Mouse (Mus musculus): ENCODE results near the gene Trim50.
A peak's percentile ranks its signal among the peaks of the same experiment; 100 is the strongest.

Trim50 gene

GRCm38 (mm10) chr5:135352995-135353394 lies at the start of gene Trim50:
Gene Trim50 (plus strand): TSS chr5:135353295.
- DNase-seq (ENCODE audit: low read depth, low spot score): no peak

- DNase-seq (ENCODE audit: low read depth, low spot score): no peak
Measured at GRCm38 (mm10) chr5:135306321-135306965, 46.7 kb upstream of the Trim50 start.

- no peak for DNase-seq (ENCODE audit: low read depth, low spot score)
Measured at GRCm38 (mm10) chr5:135316177-135316576, 36.9 kb upstream of the Trim50 start.

- DNase-seq (ENCODE audit: low read depth, low spot score): no peak
Measured at GRCm38 (mm10) chr5:135319856-135320255, 33.2 kb upstream of the Trim50 start.

GRCm38 (mm10) chr5:135322197-135322596 lies 30.9 kb upstream of the Trim50 start:
- no peak for DNase-seq (ENCODE audit: low read depth, low spot score)

- DNase-seq (ENCODE audit: low read depth, low spot score): no peak
Measured at GRCm38 (mm10) chr5:135326121-135326659, 26.9 kb upstream of the Trim50 start.

- DNase-seq (ENCODE audit: low read depth, low spot score): no peak
Measured at GRCm38 (mm10) chr5:135329471-135329870, 23.6 kb upstream of the Trim50 start.

- DNase-seq (ENCODE audit: low read depth, low spot score): no peak
Measured at GRCm38 (mm10) chr5:135330201-135330600, 22.9 kb upstream of the Trim50 start.

- no peak for DNase-seq (ENCODE audit: low read depth, low spot score)
Measured at GRCm38 (mm10) chr5:135331161-135331560, 21.9 kb upstream of the Trim50 start.

GRCm38 (mm10) chr5:135337575-135337974 lies 15.5 kb upstream of the Trim50 start:
- no peak for DNase-seq (ENCODE audit: low read depth, low spot score)

GRCm38 (mm10) chr5:135345989-135346388 lies 7.1 kb upstream of the Trim50 start:
- DNase-seq (ENCODE audit: low read depth, low spot score): no peak

- DNase-seq (ENCODE audit: low read depth, low spot score): no peak
Measured at GRCm38 (mm10) chr5:135346430-135346829, 6.7 kb upstream of the Trim50 start.

- no peak for DNase-seq (ENCODE audit: low read depth, low spot score)
Measured at GRCm38 (mm10) chr5:135347511-135348011, 5.5 kb upstream of the Trim50 start.

GRCm38 (mm10) chr5:135349862-135350261 lies 3.2 kb upstream of the Trim50 start, which contains the start of gene Fkbp6:
Gene Fkbp6 (minus strand): TSS chr5:135350044.
- DNase-seq (ENCODE audit: low read depth, low spot score): no peak

- no peak for DNase-seq (ENCODE audit: low read depth, low spot score)
Measured at GRCm38 (mm10) chr5:135351606-135352005, 1.5 kb upstream of the Trim50 start.

GRCm38 (mm10) chr5:135353564-135353963 lies 469 bp downstream of the Trim50 start:
- DNase-seq (ENCODE audit: low read depth, low spot score): peak; percentile 25

- DNase-seq (ENCODE audit: low read depth, low spot score): no peak
Measured at GRCm38 (mm10) chr5:135356090-135356489, 3.0 kb downstream of the Trim50 start.

GRCm38 (mm10) chr5:135357556-135357955 lies 4.5 kb downstream of the Trim50 start:
- no peak for DNase-seq (ENCODE audit: low read depth, low spot score)

GRCm38 (mm10) chr5:135359772-135360171 lies 6.7 kb downstream of the Trim50 start:
- DNase-seq (ENCODE audit: low read depth, low spot score): no peak

- no peak for DNase-seq (ENCODE audit: low read depth, low spot score)
Measured at GRCm38 (mm10) chr5:135362572-135362971, 9.5 kb downstream of the Trim50 start.

GRCm38 (mm10) chr5:135363540-135363939 lies 10.4 kb downstream of the Trim50 start:
- peak; percentile 46 for DNase-seq (ENCODE audit: low read depth, low spot score)

- peak; percentile 56 for DNase-seq (ENCODE audit: low read depth, low spot score)
Measured at GRCm38 (mm10) chr5:135367841-135368240, 14.7 kb downstream of the Trim50 start.

GRCm38 (mm10) chr5:135368312-135368711 lies 15.2 kb downstream of the Trim50 start:
- no peak for DNase-seq (ENCODE audit: low read depth, low spot score)

Measured in CD4-positive, CD25-positive, alpha-beta regulatory T cell, adult 2 months (primary cell).